Mouse (Mus musculus) CH12.LX (cell line): ENCODE data around the gene Cyth3. TPM values are rescaled to one million over a fixed set of nuclear protein-coding genes. Genes with fewer than 3 reads are reported as not detected.
A peak's percentile ranks its signal among the peaks of the same experiment; 100 is the strongest.

Experiments used
- DNase-seq: peaks from one replicate; pipeline ENCODE4 v3.0.0-alpha.2; 2013; ENCODE audit errors: extremely low read depth
- H3K27ac ChIP-seq: 2 replicates; pipeline ENCODE4 v1.5.1; 2012; ENCODE audit warnings: low read depth, mild to moderate bottlenecking, control low read depth, moderate library complexity; ENCODE audit not compliant: insufficient read depth
- H3K27me3 ChIP-seq: replicated peaks from 2 replicates; pipeline ENCODE3; 2012; ENCODE audit warnings: inconsistent platforms
- H3K36me3 ChIP-seq, 2 experiments: replicated peaks in 1 of 2; 2 replicates each; pipeline versions ENCODE3 to v1.6.1; 2012; ENCODE audit warnings: inconsistent platforms in 1 of 2, low read length in 1 of 2, mild to moderate bottlenecking in 1 of 2, mixed read lengths in 1 of 2, moderate library complexity in 1 of 2; ENCODE audit not compliant: control insufficient read depth in 1 of 2, insufficient read depth in 1 of 2
- H3K4me1 ChIP-seq, 2 experiments: 2 replicates each; pipeline ENCODE4 v1.6.1; 2012; ENCODE audit warnings: inconsistent platforms in 1 of 2, moderate library complexity in 1 of 2; ENCODE audit not compliant: insufficient read depth in 2 of 2, control insufficient read depth in 1 of 2
- H3K4me2 ChIP-seq: 2 replicates; pipeline ENCODE4 v1.6.1; 2012; ENCODE audit warnings: low read depth, mild to moderate bottlenecking, control low read depth; ENCODE audit not compliant: poor library complexity, insufficient read depth, severe bottlenecking
- H3K4me3 ChIP-seq, 3 experiments: fragments of 150-350 bp in 1 of 3; sonication (generic) in 1 of 3; replicated peaks in 1 of 3; 2 replicates each; pipeline versions ENCODE3 to v1.5.1; 2011 to 2012; ENCODE audit warnings: low read depth in 2 of 3, low read length in 2 of 3, mild to moderate bottlenecking in 2 of 3, moderate library complexity in 2 of 3, control low read depth in 1 of 3, improper control_type of control experiment in 1 of 3, inconsistent platforms in 1 of 3, mixed read lengths in 1 of 3; ENCODE audit not compliant: poor library complexity in 1 of 3
- H3K79me2 ChIP-seq: replicated peaks from 2 replicates; pipeline ENCODE4 v1.6.1; 2012; ENCODE audit warnings: mild to moderate bottlenecking, moderate library complexity; ENCODE audit not compliant: control insufficient read depth, poor library complexity, insufficient read depth, severe bottlenecking; ENCODE audit errors: extremely low read depth
- H3K9ac ChIP-seq: 2 replicates; pipeline ENCODE4 v1.6.1; 2012; ENCODE audit warnings: low read depth, mild to moderate bottlenecking, control low read depth, moderate library complexity; ENCODE audit not compliant: insufficient read depth
- H3K9me3 ChIP-seq: replicated peaks from 2 replicates; pipeline ENCODE3; 2012; ENCODE audit warnings: low read length, inconsistent platforms, mixed read lengths
- BHLHE40 ChIP-seq: IDR thresholded peaks from 2 replicates; pipeline ENCODE4 v1.6.1; 2011; ENCODE audit warnings: mild to moderate bottlenecking, low read depth, low read length, improper control_type of control experiment
- CHD2 ChIP-seq: IDR thresholded peaks from 2 replicates; pipeline ENCODE4 v1.6.1; 2011; ENCODE audit warnings: low read length, improper control_type of control experiment
- E2F4 ChIP-seq: IDR thresholded peaks from 2 replicates; pipeline ENCODE4 v1.6.1; 2011; ENCODE audit warnings: low read depth, low read length, improper control_type of control experiment; ENCODE audit not compliant: insufficient replicate concordance
- ETS1 ChIP-seq: conservative IDR thresholded peaks from 2 replicates; pipeline ENCODE4 v1.6.1; 2012; ENCODE audit warnings: low read depth, mild to moderate bottlenecking, inconsistent platforms, low read length, improper control_type of control experiment, moderate library complexity
- GABPA ChIP-seq: IDR thresholded peaks from 2 replicates; pipeline ENCODE4 v1.6.1; 2012; ENCODE audit warnings: low read depth, low read length, improper control_type of control experiment, inconsistent platforms; ENCODE audit not compliant: insufficient replicate concordance
- HCFC1 ChIP-seq: IDR thresholded peaks from 2 replicates; pipeline ENCODE4 v1.6.1; 2012; ENCODE audit warnings: low read depth, mild to moderate bottlenecking, inconsistent platforms, low read length, improper control_type of control experiment
- IRF4 ChIP-seq: IDR thresholded peaks from 2 replicates; pipeline ENCODE4 v1.6.1; 2014; ENCODE audit warnings: low read depth, mild to moderate bottlenecking, inconsistent platforms, low read length, improper control_type of control experiment
- KAT2A ChIP-seq: IDR thresholded peaks from 2 replicates; pipeline ENCODE4 v1.6.1; 2012; ENCODE audit warnings: low read length, improper control_type of control experiment, inconsistent platforms; ENCODE audit not compliant: insufficient replicate concordance
- MAX ChIP-seq: IDR thresholded peaks from 2 replicates; pipeline ENCODE4 v1.6.1; 2011; ENCODE audit warnings: low read length, improper control_type of control experiment
- MAZ ChIP-seq: IDR thresholded peaks from 2 replicates; pipeline ENCODE4 v1.6.1; 2012; ENCODE audit warnings: low read depth, mild to moderate bottlenecking, inconsistent platforms, low read length, improper control_type of control experiment, moderate library complexity
- MEF2A ChIP-seq: IDR thresholded peaks from 2 replicates; pipeline ENCODE4 v1.6.1; 2014; ENCODE audit warnings: low read depth, mild to moderate bottlenecking, inconsistent platforms, low read length, improper control_type of control experiment, borderline replicate concordance
- MXI1 ChIP-seq: IDR thresholded peaks from 2 replicates; pipeline ENCODE4 v1.6.1; 2011; ENCODE audit warnings: mild to moderate bottlenecking, low read depth, low read length, improper control_type of control experiment
- MYC ChIP-seq: IDR thresholded peaks from 2 replicates; pipeline ENCODE4 v1.6.1; 2011; ENCODE audit warnings: low read depth, mild to moderate bottlenecking, improper control_type of control experiment, low read length
- PAX5 ChIP-seq: IDR thresholded peaks from 2 replicates; pipeline ENCODE4 v1.6.1; 2012; ENCODE audit warnings: low read length, inconsistent platforms, mixed read lengths
- POLR2A ChIP-seq: IDR thresholded peaks from 2 replicates; pipeline ENCODE4 v1.6.1; 2011; ENCODE audit warnings: low read depth, mild to moderate bottlenecking, improper control_type of control experiment, low read length
- POLR2AphosphoS2 ChIP-seq: IDR thresholded peaks from 2 replicates; pipeline ENCODE4 v1.6.1; 2011; ENCODE audit warnings: low read depth, low read length, improper control_type of control experiment
- RCOR1 ChIP-seq: conservative IDR thresholded peaks from 2 replicates; pipeline ENCODE4 v1.6.1; 2012; ENCODE audit warnings: low read depth, mild to moderate bottlenecking, inconsistent platforms, low read length, improper control_type of control experiment
- SMC3 ChIP-seq: IDR thresholded peaks from 2 replicates; pipeline ENCODE4 v1.6.1; 2011; ENCODE audit warnings: low read depth, low read length, improper control_type of control experiment
- UBTF ChIP-seq: IDR thresholded peaks from 2 replicates; pipeline ENCODE4 v1.6.1; 2012; ENCODE audit warnings: low read depth, mild to moderate bottlenecking, inconsistent platforms, low read length, improper control_type of control experiment, moderate library complexity
- USF1 ChIP-seq: IDR thresholded peaks from 2 replicates; pipeline ENCODE4 v1.6.1; 2014; ENCODE audit warnings: low read depth, mild to moderate bottlenecking, inconsistent platforms, low read length, improper control_type of control experiment
- ZMIZ1 ChIP-seq: IDR thresholded peaks from 2 replicates; pipeline ENCODE4 v1.6.1; 2012; ENCODE audit warnings: low read depth, mild to moderate bottlenecking, inconsistent platforms, low read length, improper control_type of control experiment
- ZNF384 ChIP-seq: IDR thresholded peaks from 2 replicates; pipeline ENCODE4 v1.6.1; 2012; ENCODE audit warnings: low read depth, low read length, improper control_type of control experiment, inconsistent platforms
- dilution Hi-C: fragments of 300-500 bp; cut with MboI; formaldehyde crosslinking; loops from 2 replicates; pipeline ENCODE4 v1.14.3; 2020; ENCODE audit warnings: low sequenced_read_pairs; ENCODE audit not compliant: extremely low pct_unique_long_range_greater_than_20kb, extremely low pct_ligation_motif_present
- in situ Hi-C: fragments of 300-500 bp; cut with MboI; formaldehyde crosslinking; loops from 3 replicates; pipeline ENCODE4 v1.14.3; 2019; ENCODE audit warnings: low sequenced_read_pairs, low pct_ligation_motif_present, low pct_unique_long_range_greater_than_20kb, mixed read lengths
- polyA plus RNA-seq: library from polyadenylated mRNA; unstranded; fragments of >175 nt; gene quantifications from 2 replicates; pipeline ENCODE4 v1.2.1, GENCODE M21; 2012; ENCODE audit warnings: low read depth; ENCODE audit not compliant: insufficient read length
- total RNA-seq, 2 experiments: library from RNA; depleted of rRNA; stranded (reverse); fragments of 300-350 nt in 1 of 2; fragments of >200 nt in 1 of 2; gene quantifications; 2 replicates each; pipeline ENCODE4 v1.2.3; 2012 to 2014

Gene Cyth3
- total and polyA plus RNA-seq, 3 experiments, result 3.3 to 5.4 (median 4.8) TPM

- TF ChIP-seq MEF2A, result no peak
- no peak for TF ChIP-seq MYC
- TF ChIP-seq POLR2A, result no peak
- TF ChIP-seq CHD2, result no peak
- no peak for TF ChIP-seq SMC3
- TF ChIP-seq ZNF384, result no peak
- TF ChIP-seq PAX5, result no peak
- no peak for TF ChIP-seq POLR2AphosphoS2
- no peak for TF ChIP-seq HCFC1
- no peak for TF ChIP-seq RCOR1
- no peak for TF ChIP-seq UBTF
- TF ChIP-seq BHLHE40, result no peak
- no peak for TF ChIP-seq IRF4
- no peak for TF ChIP-seq E2F4
- TF ChIP-seq GABPA, result no peak
- no peak for TF ChIP-seq ETS1
- TF ChIP-seq, all 38 proteins: peak for 0
- Histone ChIP-seq H3K9me3 (peaks cover 5% of the 10 kb centered on the region), H3K79me2 (no peaks in the 10 kb centered on the region), H3K9ac (no peak overlapping the region), H3K4me3 (no peak overlapping the region), H3K4me2 (0 out of 2 replicates have a peak overlapping the region, but pooled peaks have one; percentile 2), H3K36me3 (no peaks in the 10 kb centered on the region), H3K4me1 (peaks cover 9 to 14% of the 10 kb centered on the region in 2 experiments), H3K27ac (no peak overlapping the region), H3K27me3 (no peaks in the 10 kb centered on the region)
- dilution Hi-C loops (no loop called here), in situ Hi-C loops (no loop called here)
- DNase-seq, result no peak
Observed at GRCm38 (mm10) chr5:143633558-143633871, 11.3 kb downstream of the Cyth3 start.

- in situ Hi-C loops, result no loop called here
- Histone ChIP-seq H3K27ac (no peak overlapping the region), H3K4me2 (no peak overlapping the region), H3K79me2 (no peaks in the 10 kb centered on the region), H3K9ac (no peak overlapping the region), H3K36me3 (no peaks in the 10 kb centered on the region), H3K27me3 (no peaks in the 10 kb centered on the region), H3K4me1 (peaks cover 9 to 14% of the 10 kb centered on the region in 2 experiments), H3K4me3 (no peak overlapping the region), H3K9me3 (peaks cover 5% of the 10 kb centered on the region)
- no peak for TF ChIP-seq CHD2
- no peak for TF ChIP-seq MAX
- TF ChIP-seq ZMIZ1, result no peak
- TF ChIP-seq MAZ, result no peak
- TF ChIP-seq PAX5, result no peak
- no peak for TF ChIP-seq USF1
- no peak for TF ChIP-seq KAT2A
- TF ChIP-seq MXI1, result no peak
- dilution Hi-C loops, result no loop called here
- DNase-seq, result no peak
Observed at GRCm38 (mm10) chr5:143633877-143634276, 11.6 kb downstream of the Cyth3 start.
